Mouse (Mus musculus): ENCODE results near the gene Kdf1. TPM values are rescaled to one million over a fixed set of nuclear protein-coding genes. Genes with fewer than 3 reads are reported as not detected.
"Not testable (repeated sequence)": the region's sequence is repeated elsewhere in the genome, so short reads cannot be mapped to it uniquely, and the experiment has no call there.

Kdf1 gene
- polyA plus RNA-seq, 1 experiment from 2014 or later = 0.74 TPM

GRCm38 (mm10) chr4:133501514-133501913 is 17.2 kb upstream of the Kdf1 start:
- Histone ChIP-seq H3K4me3 (no peak overlapping the region), H3K36me3 (no peaks in the 10 kb centered on the region), H3K4me2 (no peak overlapping the region), H3K9me3 (no peaks in the 10 kb centered on the region), H3K4me1 (replicated peaks) (peaks cover 20% of the 10 kb centered on the region), H3K27me3 (peaks cover 45% of the 10 kb centered on the region), H3K27ac (replicated peaks) (no peak overlapping the region), H3K9ac (no peak overlapping the region)
- no peak for ATAC-seq (ENCODE audit: low FRiP score, low read depth)
- 65% methylated on average over 7 of the region's 7 CpGs for WGBS

GRCm38 (mm10) chr4:133504300-133504699 is 14.5 kb upstream of the Kdf1 start:
- H3K27me3 ChIP-seq = peaks cover 32% of the 10 kb centered on the region

GRCm38 (mm10) chr4:133504755-133505485 is 13.8 kb upstream of the Kdf1 start:
- H3K27ac ChIP-seq (replicated peaks) = no peak overlapping the region
- 71% methylated on average over 9 of the region's 9 CpGs for WGBS
- H3K4me3 ChIP-seq = no peak overlapping the region
- H3K4me1 ChIP-seq (replicated peaks) = no peaks in the 10 kb centered on the region
- H3K9ac ChIP-seq = no peak overlapping the region
- ATAC-seq (ENCODE audit: low FRiP score, low read depth) = no peak
- H3K36me3 ChIP-seq = no peaks in the 10 kb centered on the region
- H3K4me2 ChIP-seq = no peak overlapping the region
- H3K27me3 ChIP-seq = peaks cover 26% of the 10 kb centered on the region
- H3K9me3 ChIP-seq = no peaks in the 10 kb centered on the region

More at GRCm38 (mm10) chr4:133504300-133504699, 14.5 kb upstream of the Kdf1 start:
- no peak overlapping the region for H3K27ac ChIP-seq (replicated peaks)
- no peak overlapping the region for H3K9ac ChIP-seq
- H3K36me3 ChIP-seq = no peaks in the 10 kb centered on the region
- WGBS = 48% methylated on average over 5 of the region's 5 CpGs
- no peaks in the 10 kb centered on the region for H3K9me3 ChIP-seq
- no peaks in the 10 kb centered on the region for H3K4me1 ChIP-seq (replicated peaks)
- no peak overlapping the region for H3K4me2 ChIP-seq
- H3K4me3 ChIP-seq = no peak overlapping the region
- no peak for ATAC-seq (ENCODE audit: low FRiP score, low read depth)

- H3K27me3 ChIP-seq = peaks cover 13% of the 10 kb centered on the region
These were observed 12.2 kb upstream of the Kdf1 start for GRCm38 (mm10) chr4:133506573-133506972.

GRCm38 (mm10) chr4:133508990-133509389 is 9.8 kb upstream of the Kdf1 start:
- ATAC-seq (ENCODE audit: low FRiP score, low read depth) = peak; percentile 42; the same call in 1 of the 2 replicates
- Histone ChIP-seq H3K9me3 (no peaks in the 10 kb centered on the region), H3K27ac (replicated peaks) (no peak overlapping the region), H3K4me3 (no peak overlapping the region), H3K27me3 (no peaks in the 10 kb centered on the region), H3K4me2 (no peak overlapping the region), H3K9ac (no peak overlapping the region), H3K4me1 (replicated peaks) (no peaks in the 10 kb centered on the region), H3K36me3 (no peaks in the 10 kb centered on the region)
- 68% methylated on average over 7 of the region's 7 CpGs for WGBS

More at GRCm38 (mm10) chr4:133506573-133506972, 12.2 kb upstream of the Kdf1 start:
- no peak overlapping the region for H3K4me2 ChIP-seq
- H3K9ac ChIP-seq = no peak overlapping the region
- no peaks in the 10 kb centered on the region for H3K9me3 ChIP-seq
- H3K4me1 ChIP-seq (replicated peaks) = no peaks in the 10 kb centered on the region
- no peak for ATAC-seq (ENCODE audit: low FRiP score, low read depth)
- H3K36me3 ChIP-seq = no peaks in the 10 kb centered on the region
- H3K27ac ChIP-seq (replicated peaks) = no peak overlapping the region
- WGBS = 76% methylated on average over 5 of the region's 5 CpGs
- H3K4me3 ChIP-seq = no peak overlapping the region

- no peak overlapping the region for H3K9ac ChIP-seq
- no peaks in the 10 kb centered on the region for H3K9me3 ChIP-seq
- no peaks in the 10 kb centered on the region for H3K4me1 ChIP-seq (replicated peaks)
- WGBS = 76% methylated on average over 5 of the region's 5 CpGs
- H3K4me2 ChIP-seq = no peak overlapping the region
- no peak overlapping the region for H3K4me3 ChIP-seq
- ATAC-seq (ENCODE audit: low FRiP score, low read depth) = no peak
- H3K36me3 ChIP-seq = no peaks in the 10 kb centered on the region
- no peak overlapping the region for H3K27ac ChIP-seq (replicated peaks)
- no peaks in the 10 kb centered on the region for H3K27me3 ChIP-seq
These were observed 7.7 kb upstream of the Kdf1 start for GRCm38 (mm10) chr4:133511050-133511449.

GRCm38 (mm10) chr4:133512511-133512910 is 6.3 kb upstream of the Kdf1 start:
- H3K36me3 ChIP-seq; H3K27me3 ChIP-seq; H3K27ac ChIP-seq (replicated peaks); H3K9me3 ChIP-seq; H3K4me2 ChIP-seq; H3K4me3 ChIP-seq; H3K9ac ChIP-seq; ATAC-seq (ENCODE audit: low FRiP score, low read depth); H3K4me1 ChIP-seq (replicated peaks): not testable (repeated sequence)
- WGBS = 41% methylated on average over 5 of the region's 5 CpGs

GRCm38 (mm10) chr4:133512972-133513371 is 5.8 kb upstream of the Kdf1 start:
- no peaks in the 10 kb centered on the region for H3K36me3 ChIP-seq
- 11% methylated on average over 8 of the region's 8 CpGs for WGBS

GRCm38 (mm10) chr4:133519369-133519665 is 554 bp downstream of the Kdf1 start:
- ATAC-seq (ENCODE audit: low FRiP score, low read depth) = no peak
- Histone ChIP-seq H3K9ac (no peak overlapping the region), H3K27me3 (peaks cover 44% of the 10 kb centered on the region), H3K9me3 (no peaks in the 10 kb centered on the region), H3K36me3 (no peaks in the 10 kb centered on the region), H3K4me3 (peak overlapping the region; percentile 27), H3K4me2 (peak overlapping the region; percentile 39), H3K4me1 (replicated peaks) (peaks cover 8% of the 10 kb centered on the region), H3K27ac (replicated peaks) (no peak overlapping the region)
- WGBS = 5% methylated on average over 25 of the region's 25 CpGs

More at GRCm38 (mm10) chr4:133512972-133513371, 5.8 kb upstream of the Kdf1 start:
- Histone ChIP-seq H3K9me3 (no peaks in the 10 kb centered on the region), H3K4me1 (replicated peaks) (no peaks in the 10 kb centered on the region), H3K4me2 (no peak overlapping the region), H3K27me3 (peaks cover 11% of the 10 kb centered on the region), H3K9ac (no peak overlapping the region), H3K27ac (replicated peaks) (no peak overlapping the region), H3K4me3 (no peak overlapping the region)
- ATAC-seq (ENCODE audit: low FRiP score, low read depth) = peak; percentile 66; the same call in 1 of the 2 replicates

GRCm38 (mm10) chr4:133521502-133521901 is 2.7 kb downstream of the Kdf1 start:
- peaks cover 44% of the 10 kb centered on the region for H3K27me3 ChIP-seq
- H3K36me3 ChIP-seq = no peaks in the 10 kb centered on the region
- H3K9ac ChIP-seq = no peak overlapping the region
- no peak overlapping the region for H3K4me3 ChIP-seq
- H3K27ac ChIP-seq (replicated peaks) = no peak overlapping the region
- no peak for ATAC-seq (ENCODE audit: low FRiP score, low read depth)
- no peak overlapping the region for H3K4me2 ChIP-seq
- peaks cover 8% of the 10 kb centered on the region for H3K4me1 ChIP-seq (replicated peaks)
- no peaks in the 10 kb centered on the region for H3K9me3 ChIP-seq
- 73% methylated on average over 2 of the region's 2 CpGs for WGBS

- no peak for ATAC-seq (ENCODE audit: low FRiP score, low read depth)
- WGBS = 69% methylated on average over 16 of the region's 16 CpGs
- Histone ChIP-seq H3K4me3 (no peak overlapping the region), H3K9me3 (no peaks in the 10 kb centered on the region), H3K27me3 (no peaks in the 10 kb centered on the region), H3K9ac (no peak overlapping the region), H3K4me2 (no peak overlapping the region), H3K36me3 (peaks cover 32% of the 10 kb centered on the region), H3K4me1 (replicated peaks) (no peaks in the 10 kb centered on the region), H3K27ac (replicated peaks) (no peak overlapping the region)
These were observed 9.0 kb downstream of the Kdf1 start for GRCm38 (mm10) chr4:133527788-133528187.

GRCm38 (mm10) chr4:133532777-133533176 is 14.0 kb downstream of the Kdf1 start:
- 93% methylated on average over 3 of the region's 3 CpGs for WGBS
- ATAC-seq (ENCODE audit: low FRiP score, low read depth) = no peak
- no peak overlapping the region for H3K4me2 ChIP-seq

GRCm38 (mm10) chr4:133536081-133536480 is 17.3 kb downstream of the Kdf1 start:
- peaks cover 63% of the 10 kb centered on the region for H3K36me3 ChIP-seq
- no peak for ATAC-seq (ENCODE audit: low FRiP score, low read depth)
- no peak overlapping the region for H3K9ac ChIP-seq
- H3K27me3 ChIP-seq = no peaks in the 10 kb centered on the region
- no peak overlapping the region for H3K4me3 ChIP-seq
- WGBS = 88% methylated on average over 3 of the region's 3 CpGs
- H3K4me2 ChIP-seq = no peak overlapping the region
- no peak overlapping the region for H3K27ac ChIP-seq (replicated peaks)
- H3K4me1 ChIP-seq (replicated peaks) = no peaks in the 10 kb centered on the region
- no peaks in the 10 kb centered on the region for H3K9me3 ChIP-seq

More at GRCm38 (mm10) chr4:133532777-133533176, 14.0 kb downstream of the Kdf1 start:
- H3K27me3 ChIP-seq = no peaks in the 10 kb centered on the region
- H3K4me3 ChIP-seq = no peak overlapping the region
- no peak overlapping the region for H3K9ac ChIP-seq
- H3K27ac ChIP-seq (replicated peaks) = no peak overlapping the region
- no peaks in the 10 kb centered on the region for H3K9me3 ChIP-seq
- peaks cover 63% of the 10 kb centered on the region for H3K36me3 ChIP-seq
- H3K4me1 ChIP-seq (replicated peaks) = no peaks in the 10 kb centered on the region

Data from hindbrain, embryonic 15.5 days (tissue).